Mouse (Mus musculus) liver, adult 2 months (tissue): ENCODE data around the gene Emilin2.

Experiments
- CTCF ChIP-seq: fragments of 200-500 bp; IDR thresholded peaks from 2 replicates; pipeline ENCODE4 v1.5.1; 2011; ENCODE audit warnings: low read depth, low read length, control low read depth
- POLR2A ChIP-seq: fragments of 200-500 bp; IDR thresholded peaks from 2 replicates; pipeline ENCODE4 v1.6.1; 2011; ENCODE audit warnings: low read length, control low read depth; ENCODE audit not compliant: insufficient read depth; ENCODE audit errors: extremely low read depth

DNA sequence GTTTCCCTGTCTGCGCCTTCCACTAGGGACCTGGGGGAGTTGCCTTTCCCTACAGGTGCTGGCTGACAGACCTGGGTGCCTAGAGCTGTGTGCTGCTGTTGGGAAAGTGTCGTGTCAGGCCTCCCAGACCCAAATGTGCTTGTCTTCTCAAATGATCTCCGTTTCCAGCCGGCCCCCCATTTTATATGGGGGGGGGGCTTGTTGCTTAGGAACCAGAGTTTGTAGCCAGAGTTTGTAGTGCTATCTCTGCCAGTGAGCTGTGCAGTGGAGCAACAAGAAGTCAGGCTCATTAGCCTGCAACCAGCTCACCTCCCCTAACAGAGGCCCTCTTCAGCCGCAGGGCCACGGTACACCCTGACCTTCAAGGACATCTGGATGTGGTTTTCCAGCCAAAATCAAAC lies 60.2 kb downstream of the Emilin2 start:
- TF ChIP-seq CTCF (no peak), POLR2A (no peak)
